Mouse (Mus musculus): Measurements from ENCODE around the gene Spem2.
A peak's percentile ranks its signal among the peaks of the same experiment; 100 is the strongest.
"Not testable (repeated sequence)": the region's sequence is repeated elsewhere in the genome, so short reads cannot be mapped to it uniquely, and the experiment has no call there.

Spem2 gene

GRCm38 (mm10) chr11:69818365-69818764 is at the start of gene Spem2:
Gene Spem2 (minus strand): TSS chr11:69818465.
- DNase-seq (ENCODE audit: low read depth, low spot score), result no peak

- no peak for DNase-seq (ENCODE audit: low read depth, low spot score)
Observed at GRCm38 (mm10) chr11:69867335-69867734, 49.1 kb upstream of the Spem2 start.

- DNase-seq (ENCODE audit: low read depth, low spot score), result no peak
Observed at GRCm38 (mm10) chr11:69865561-69865960, 47.3 kb upstream of the Spem2 start.

GRCm38 (mm10) chr11:69864138-69864860 is 46.0 kb upstream of the Spem2 start:
- no peak for DNase-seq (ENCODE audit: low read depth, low spot score)

- not testable (repeated sequence) for DNase-seq (ENCODE audit: low read depth, low spot score)
Observed at GRCm38 (mm10) chr11:69863729-69864128, 45.5 kb upstream of the Spem2 start.

- no peak for DNase-seq (ENCODE audit: low read depth, low spot score)
Observed at GRCm38 (mm10) chr11:69858113-69858998, 40.1 kb upstream of the Spem2 start, which contains the start of gene Tnk1. Gene Tnk1 (minus strand): TSS chr11:69858730.

GRCm38 (mm10) chr11:69855347-69855746 is 37.1 kb upstream of the Spem2 start:
- DNase-seq (ENCODE audit: low read depth, low spot score), result no peak

- no peak for DNase-seq (ENCODE audit: low read depth, low spot score)
Observed at GRCm38 (mm10) chr11:69854680-69855079, 36.4 kb upstream of the Spem2 start.

- DNase-seq (ENCODE audit: low read depth, low spot score), result no peak
Observed at GRCm38 (mm10) chr11:69853994-69854393, 35.7 kb upstream of the Spem2 start.

GRCm38 (mm10) chr11:69850754-69851153 is 32.5 kb upstream of the Spem2 start:
- no peak for DNase-seq (ENCODE audit: low read depth, low spot score)

- no peak for DNase-seq (ENCODE audit: low read depth, low spot score)
Observed at GRCm38 (mm10) chr11:69849884-69850283, 31.6 kb upstream of the Spem2 start.

- no peak for DNase-seq (ENCODE audit: low read depth, low spot score)
Observed at GRCm38 (mm10) chr11:69849128-69849527, 30.9 kb upstream of the Spem2 start.

- DNase-seq (ENCODE audit: low read depth, low spot score), result no peak
Observed at GRCm38 (mm10) chr11:69848021-69848420, 29.8 kb upstream of the Spem2 start.

- no peak for DNase-seq (ENCODE audit: low read depth, low spot score)
Observed at GRCm38 (mm10) chr11:69846738-69847688, 28.7 kb upstream of the Spem2 start.

- DNase-seq (ENCODE audit: low read depth, low spot score), result peak; percentile 60
Observed at GRCm38 (mm10) chr11:69846198-69846680, 28.0 kb upstream of the Spem2 start, which contains the start of gene Plscr3. Gene Plscr3 (plus strand): TSS chr11:69846376.

GRCm38 (mm10) chr11:69838714-69839104 is 20.4 kb upstream of the Spem2 start:
- no peak for DNase-seq (ENCODE audit: low read depth, low spot score)

GRCm38 (mm10) chr11:69837952-69838713 is 19.9 kb upstream of the Spem2 start, which contains the start of gene Tmem256:
Gene Tmem256 (plus strand): TSS chr11:69838514.
- DNase-seq (ENCODE audit: low read depth, low spot score), result peak; percentile 99

GRCm38 (mm10) chr11:69837604-69837951 is 19.3 kb upstream of the Spem2 start, which contains the start of gene Nlgn2:
Gene Nlgn2 (minus strand): TSS chr11:69837784.
- DNase-seq (ENCODE audit: low read depth, low spot score), result no peak

GRCm38 (mm10) chr11:69836703-69837576 is 18.7 kb upstream of the Spem2 start:
- no peak for DNase-seq (ENCODE audit: low read depth, low spot score)
